Mouse (Mus musculus): ENCODE data around the gene Asb11.

GRCm38 (mm10) chrX:164446106-164446551, 9.3 kb downstream of the Asb11 start:
- 0 out of 2 replicates have a peak, but pooled peaks have one; percentile 10 for TF ChIP-seq ZC3H11A (IDR thresholded peaks at IDR 0.05; ENCODE audit: low read depth, low read length)
- no peak; the same call in 1 of the 2 replicates for TF ChIP-seq TBP (IDR thresholded peaks at IDR 0.05; ENCODE audit: low read depth, low read length)
- peak; percentile 45 to 58; a peak in 2 of 4 replicates for TF ChIP-seq EP300 (IDR thresholded peaks at IDR 0.05; ENCODE audit: low read depth in 1 of 2, low read length in 2 of 2)
- TF ChIP-seq USF1 (IDR thresholded peaks at IDR 0.05; ENCODE audit: low read depth, low read length): no peak
- TF ChIP-seq MAFK (IDR thresholded peaks at IDR 0.05; ENCODE audit: borderline replicate concordance, low read depth, low read length): no peak
- peak; percentile 67 to 85 (median 76) for TF ChIP-seq CTCF (IDR thresholded peaks at IDR 0.05 in 2 of 3, conservative IDR thresholded peaks at IDR 0.05 in 1 of 3; ENCODE audit: control insufficient read depth in 1 of 3, insufficient read depth in 1 of 3, low read depth in 2 of 3, low read length in 3 of 3, poor library complexity in 1 of 3, severe bottlenecking in 1 of 3)
- peak; percentile 85; the same call in 1 of the 2 replicates for TF ChIP-seq CHD1 (IDR thresholded peaks at IDR 0.05; ENCODE audit: low read depth, low read length)
- TF ChIP-seq POLR2A (IDR thresholded peaks at IDR 0.05; ENCODE audit: control insufficient read depth in 1 of 2, insufficient read depth in 1 of 2, low read depth in 1 of 2, low read length in 2 of 2, poor library complexity in 1 of 2): peak in 1 of 2 experiments; percentile 57; a peak in 1 of 4 replicates
- no peak for TF ChIP-seq MEF2A (IDR thresholded peaks at IDR 0.05; ENCODE audit: extremely low read depth, insufficient replicate concordance, low read depth, low read length, poor library complexity, severe bottlenecking)
- peak; percentile 47; the same call in 1 of the 2 replicates for TF ChIP-seq JUND (IDR thresholded peaks at IDR 0.05; ENCODE audit: low read depth, low read length)
- TF ChIP-seq MAX (IDR thresholded peaks at IDR 0.05; ENCODE audit: low read length): peak; percentile 72
- peak; percentile 75 for TF ChIP-seq ZNF384 (IDR thresholded peaks at IDR 0.05; ENCODE audit: low read depth, low read length)
- peak; percentile 39 for TF ChIP-seq GATA1 (IDR thresholded peaks at IDR 0.05; ENCODE audit: low read depth, low read length)
- TF ChIP-seq SMC3 (IDR thresholded peaks at IDR 0.05; ENCODE audit: low read depth, low read length): peak; percentile 46
